Comparison of ENCODE assay signal across 8 mouse cellular contexts in the genomic region with DNA sequence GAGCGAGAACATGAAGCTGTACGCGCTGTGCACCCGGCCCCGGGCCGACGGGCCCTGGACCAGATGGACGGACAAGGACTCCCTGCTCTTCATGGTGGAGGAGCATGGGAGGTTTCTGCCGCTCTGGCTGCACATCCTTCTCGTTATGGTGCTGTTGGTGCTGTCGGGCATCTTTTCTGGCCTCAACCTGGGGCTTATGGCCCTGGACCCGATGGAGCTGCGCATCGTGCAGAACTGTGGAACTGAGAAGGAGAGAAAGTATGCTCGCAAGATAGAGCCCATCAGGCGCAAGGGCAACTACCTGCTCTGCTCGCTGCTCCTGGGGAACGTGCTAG. TPM values are rescaled to one million over a fixed set of nuclear protein-coding genes. Genes with fewer than 3 reads are reported as not detected.
DNase-seq lines count a peak whose midpoint lies in the region; ATAC-seq and TF ChIP-seq lines count a peak whose summit lies in the region.

No protein-coding gene starts in this region.

- H3K9ac ChIP-seq in heart, embryonic 12.5 days: peak overlapping the region; percentile 81
- peak overlapping the region; percentile 76 for H3K9ac ChIP-seq in embryonic facial prominence, embryonic 14.5 days (ENCODE audit: low read depth, low read length)
- H3K9ac ChIP-seq in limb, embryonic 11.5 days (ENCODE audit: low read length): peak overlapping the region; percentile 65

- peak overlapping the region; percentile 77 for H3K4me3 ChIP-seq in heart, embryonic 12.5 days
- H3K4me3 ChIP-seq in embryonic facial prominence, embryonic 14.5 days (ENCODE audit: low read depth, low read length): peak overlapping the region; percentile 72
- peak overlapping the region; percentile 59 for H3K4me3 ChIP-seq in limb, embryonic 11.5 days (ENCODE audit: low read depth, low read length)
- H3K4me3 ChIP-seq in olfactory bulb, adult 2 months (ENCODE audit: insufficient read depth, low read depth, low read length): peak overlapping the region; percentile 82

- H3K27me3 ChIP-seq in heart, embryonic 12.5 days (replicated peaks): no peaks in the 10 kb centered on the region
- H3K27me3 ChIP-seq in embryonic facial prominence, embryonic 14.5 days (replicated peaks; ENCODE audit: control insufficient read depth, insufficient read depth, low read length): no peaks in the 10 kb centered on the region
- no peaks in the 10 kb centered on the region for H3K27me3 ChIP-seq in limb, embryonic 11.5 days (ENCODE audit: control insufficient read depth, insufficient read depth, low read length)

- DNase-seq in heart, postnatal 14 days: no peak
- DNase-seq in embryonic facial prominence, embryonic 14.5 days (ENCODE audit: low spot score): no peak
- no peak for DNase-seq in limb, embryonic 11.5 days (ENCODE audit: low spot score)
- no peak for DNase-seq in layer of hippocampus, adult 11-12 months (ENCODE audit: low spot score)
- no peak for DNase-seq in kidney, adult 9 months

- H3K4me1 ChIP-seq in heart, embryonic 12.5 days (replicated peaks): peaks cover 38% of the 10 kb centered on the region
- H3K4me1 ChIP-seq in embryonic facial prominence, embryonic 14.5 days (ENCODE audit: control insufficient read depth, insufficient read depth, low read length): peaks cover 44% of the 10 kb centered on the region
- H3K4me1 ChIP-seq in limb, embryonic 11.5 days (ENCODE audit: control insufficient read depth, insufficient read depth, low read length): peaks cover 30% of the 10 kb centered on the region
- peaks cover 49% of the 10 kb centered on the region for H3K4me1 ChIP-seq in olfactory bulb, adult 2 months (ENCODE audit: control insufficient read depth, insufficient read depth, low read length)

- no peak for TF ChIP-seq CTCF in olfactory bulb, adult 2 months (IDR thresholded peaks at IDR 0.05; ENCODE audit: insufficient read depth, low read depth, low read length)

- no peak for TF ChIP-seq POLR2A in olfactory bulb, adult 2 months (IDR thresholded peaks at IDR 0.05; ENCODE audit: insufficient read depth, low read depth, low read length)

- no peaks in the 10 kb centered on the region for H3K36me3 ChIP-seq in heart, embryonic 12.5 days
- H3K36me3 ChIP-seq in embryonic facial prominence, embryonic 14.5 days (ENCODE audit: control insufficient read depth, insufficient read depth, low read length): no peaks in the 10 kb centered on the region
- H3K36me3 ChIP-seq in limb, embryonic 11.5 days (ENCODE audit: control insufficient read depth, insufficient read depth, low read length): no peaks in the 10 kb centered on the region

- 13% methylated on average over 18 of the region's 18 CpGs for whole genome bisulfite sequencing in heart, embryonic 12.5 days
- WGBS in embryonic facial prominence, embryonic 14.5 days: 13% methylated on average over 18 of the region's 18 CpGs
- 20% methylated on average over 18 of the region's 18 CpGs for WGBS in limb, embryonic 11.5 days
- WGBS in olfactory bulb, adult 2 months: 23% methylated on average over 18 of the region's 18 CpGs

- no peak overlapping the region for H3K27ac ChIP-seq in heart, embryonic 12.5 days (ENCODE audit: poor library complexity, severe bottlenecking)
- H3K27ac ChIP-seq in embryonic facial prominence, embryonic 14.5 days (replicated peaks; ENCODE audit: low read depth, low read length): peak overlapping the region; percentile 39; the same call in 1 of the 2 replicates
- H3K27ac ChIP-seq in limb, embryonic 11.5 days (replicated peaks; ENCODE audit: low read depth, low read length): no peak overlapping the region
- H3K27ac ChIP-seq in olfactory bulb, adult 2 months (ENCODE audit: insufficient read depth, low read depth, low read length): no peak overlapping the region

- peak overlapping the region; percentile 69 for H3K4me2 ChIP-seq in heart, embryonic 12.5 days
- H3K4me2 ChIP-seq in embryonic facial prominence, embryonic 14.5 days (ENCODE audit: low read depth, low read length): peak overlapping the region; percentile 85
- H3K4me2 ChIP-seq in limb, embryonic 11.5 days (ENCODE audit: low read depth, severe bottlenecking): peak overlapping the region; percentile 66

- H3K9me3 ChIP-seq in heart, embryonic 12.5 days (replicated peaks): no peaks in the 10 kb centered on the region
- H3K9me3 ChIP-seq in embryonic facial prominence, embryonic 14.5 days (ENCODE audit: control insufficient read depth, low read length): no peaks in the 10 kb centered on the region
- no peaks in the 10 kb centered on the region for H3K9me3 ChIP-seq in limb, embryonic 11.5 days (ENCODE audit: control insufficient read depth, low read length)

- intact Hi-C loops in heart, postnatal 14 days (cut with DNase I): loop anchor here (2.0 kb wide), 1 partner anchor 103 kb away; a partner anchor contains a TSS

- no peak; the same call in 1 of the 2 replicates for ATAC-seq in heart, embryonic 12.5 days (ENCODE audit: insufficient number of reproducible peaks, low FRiP score)
- peak; percentile 22 for ATAC-seq in CD4-positive, CD25-positive, alpha-beta regulatory T cell, adult 4 months
- peak; percentile 23 for ATAC-seq in embryonic facial prominence, embryonic 14.5 days (ENCODE audit: low read depth)
- ATAC-seq in limb, embryonic 11.5 days (ENCODE audit: insufficient number of reproducible peaks, low FRiP score, low TSS enrichment, low read depth): no peak; the same call in 1 of the 2 replicates

RNA-seq across cellular contexts. Expression of a gene that starts 0.7 kb away (rescaled TPM):
- 6.2 and 7.3 TPM in 2 replicates for polyA plus RNA-seq in heart, embryonic 12.5 days (2016; fragmentation: Nextera tagmentation; extraction: Ambion mirVana)
- 1 to 10 TPM; 3.4 to 4.1 TPM for total RNA-seq in heart, postnatal 14 days (2021)
- 10 to 100 TPM; 12.3 to 19.6 TPM for polyA plus RNA-seq in CD4-positive, CD25-positive, alpha-beta regulatory T cell, adult 4 months (2017; shearing (Covaris generic))
- polyA plus RNA-seq in embryonic facial prominence, embryonic 14.5 days (2014; fragmentation: Nextera tagmentation; extraction: Ambion mirVana): 13.5 and 13.9 TPM in 2 replicates
- 16.0 and 16.3 TPM in 2 replicates for polyA plus RNA-seq in limb, embryonic 11.5 days (2014; fragmentation: Nextera tagmentation; extraction: Ambion mirVana)
- not detected in 2 replicates for polyA plus RNA-seq in olfactory bulb, adult 2 months (2012; ENCODE audit: insufficient read depth, insufficient read length, low replicate concordance, missing spikeins)

RNA-seq across cellular contexts. Expression of a gene that starts 27.0 kb away (rescaled TPM):
- 53.8 and 57.7 TPM in 2 replicates for polyA plus RNA-seq in heart, embryonic 12.5 days (2016; fragmentation: Nextera tagmentation; extraction: Ambion mirVana)
- total RNA-seq in heart, postnatal 14 days (2021): 10 to 100 TPM; 19.9 to 20.8 TPM
- polyA plus RNA-seq in CD4-positive, CD25-positive, alpha-beta regulatory T cell, adult 4 months (2017; shearing (Covaris generic)): 10 to 100 TPM; 11.0 to 11.8 TPM
- 31.7 and 33.3 TPM in 2 replicates for polyA plus RNA-seq in embryonic facial prominence, embryonic 14.5 days (2014; fragmentation: Nextera tagmentation; extraction: Ambion mirVana)
- 29.3 and 36.4 TPM in 2 replicates for polyA plus RNA-seq in limb, embryonic 11.5 days (2014; fragmentation: Nextera tagmentation; extraction: Ambion mirVana)
- not detected in 2 replicates for polyA plus RNA-seq in olfactory bulb, adult 2 months (2012; ENCODE audit: insufficient read depth, insufficient read length, low replicate concordance, missing spikeins)

RNA-seq across cellular contexts. Expression of a gene that starts 39.6 kb away (rescaled TPM):
- 2.2 and 3.4 TPM in 2 replicates for polyA plus RNA-seq in heart, embryonic 12.5 days (2016; fragmentation: Nextera tagmentation; extraction: Ambion mirVana)
- 10 to 100 TPM; 12.9 to 15.6 TPM for total RNA-seq in heart, postnatal 14 days (2021)
- 1 to 10 TPM; 7.5 to 7.6 TPM for polyA plus RNA-seq in CD4-positive, CD25-positive, alpha-beta regulatory T cell, adult 4 months (2017; shearing (Covaris generic))
- 4.8 and 5.1 TPM in 2 replicates for polyA plus RNA-seq in embryonic facial prominence, embryonic 14.5 days (2014; fragmentation: Nextera tagmentation; extraction: Ambion mirVana)
- 4.8 and 6.0 TPM in 2 replicates for polyA plus RNA-seq in limb, embryonic 11.5 days (2014; fragmentation: Nextera tagmentation; extraction: Ambion mirVana)
- polyA plus RNA-seq in olfactory bulb, adult 2 months (2012; ENCODE audit: insufficient read depth, insufficient read length, low replicate concordance, missing spikeins): not detected in 2 replicates

Comparison
In these comparisons a context has a peak if more than half of its experiments do, and no peak if none do; other contexts are left out.
1. ATAC-seq: peak in CD4-positive, CD25-positive, alpha-beta regulatory T cell, adult 4 months (single experiment) and embryonic facial prominence, embryonic 14.5 days (single experiment); none in heart, embryonic 12.5 days (single experiment) and limb, embryonic 11.5 days (single experiment).
2. Peak in every context shown above with its lines, with median percentiles within 50 percentile points of each other: H3K4me2 ChIP-seq, H3K4me3 ChIP-seq and H3K9ac ChIP-seq.